Mouse (Mus musculus): ENCODE measurements around the gene Atxn10.

Gene Atxn10

DNA sequence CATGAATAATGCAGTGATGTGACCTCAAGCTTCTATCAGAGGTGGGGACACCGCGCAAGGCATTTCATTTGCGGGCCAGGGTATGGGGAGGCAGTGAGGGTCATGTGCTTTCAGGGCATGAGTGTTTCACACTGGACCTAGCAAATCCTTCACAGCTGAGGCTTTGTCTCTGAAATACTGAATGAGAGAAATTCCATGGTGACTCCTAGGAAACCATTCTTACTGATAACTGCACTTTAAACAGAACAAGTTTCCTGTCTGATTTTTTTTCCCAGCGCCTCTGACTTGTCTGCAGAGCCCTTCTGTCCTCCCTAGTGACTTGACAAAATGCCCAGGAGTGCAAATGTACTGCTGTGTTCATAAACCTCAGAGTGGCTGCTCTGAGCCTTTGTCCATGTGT lies 125.5 kb downstream of the Atxn10 start:
- Histone ChIP-seq H3K27me3 (ENCODE audit: control insufficient read depth, insufficient read depth, low read length, poor library complexity, severe bottlenecking) (no peaks in the 10 kb centered on the region), H3K36me3 (ENCODE audit: control insufficient read depth, insufficient read depth, low read length, poor library complexity, severe bottlenecking) (peaks cover 11% of the 10 kb centered on the region; the same call in 1 of the 2 replicates)
- no peak for DNase-seq (ENCODE audit: low read depth, low spot score)

DNA sequence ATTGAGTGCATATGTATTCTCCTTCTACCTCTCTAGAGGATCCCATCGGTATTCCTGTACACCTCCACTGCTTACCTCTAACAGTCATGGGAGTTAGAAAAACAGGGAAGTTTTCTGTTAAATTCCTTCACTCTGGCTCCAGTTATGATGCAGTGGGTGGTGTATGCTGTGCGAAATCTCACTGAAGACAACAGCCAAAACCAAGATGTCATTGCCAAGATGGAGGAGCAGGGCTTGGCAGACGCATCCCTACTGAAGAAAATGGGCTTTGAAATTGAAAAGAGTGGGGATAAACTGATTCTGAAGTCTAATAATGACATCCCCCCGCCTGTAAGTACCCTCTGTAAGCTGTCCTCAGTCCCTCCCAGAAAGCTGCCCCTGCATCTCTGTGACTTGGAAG lies 126.1 kb downstream of the Atxn10 start:
- H3K36me3 ChIP-seq (ENCODE audit: control insufficient read depth, insufficient read depth, low read length, poor library complexity, severe bottlenecking): peaks cover 11% of the 10 kb centered on the region; the same call in 1 of the 2 replicates
- no peaks in the 10 kb centered on the region for H3K27me3 ChIP-seq (ENCODE audit: control insufficient read depth, insufficient read depth, low read length, poor library complexity, severe bottlenecking)
- no peak for DNase-seq (ENCODE audit: low read depth, low spot score)

DNA sequence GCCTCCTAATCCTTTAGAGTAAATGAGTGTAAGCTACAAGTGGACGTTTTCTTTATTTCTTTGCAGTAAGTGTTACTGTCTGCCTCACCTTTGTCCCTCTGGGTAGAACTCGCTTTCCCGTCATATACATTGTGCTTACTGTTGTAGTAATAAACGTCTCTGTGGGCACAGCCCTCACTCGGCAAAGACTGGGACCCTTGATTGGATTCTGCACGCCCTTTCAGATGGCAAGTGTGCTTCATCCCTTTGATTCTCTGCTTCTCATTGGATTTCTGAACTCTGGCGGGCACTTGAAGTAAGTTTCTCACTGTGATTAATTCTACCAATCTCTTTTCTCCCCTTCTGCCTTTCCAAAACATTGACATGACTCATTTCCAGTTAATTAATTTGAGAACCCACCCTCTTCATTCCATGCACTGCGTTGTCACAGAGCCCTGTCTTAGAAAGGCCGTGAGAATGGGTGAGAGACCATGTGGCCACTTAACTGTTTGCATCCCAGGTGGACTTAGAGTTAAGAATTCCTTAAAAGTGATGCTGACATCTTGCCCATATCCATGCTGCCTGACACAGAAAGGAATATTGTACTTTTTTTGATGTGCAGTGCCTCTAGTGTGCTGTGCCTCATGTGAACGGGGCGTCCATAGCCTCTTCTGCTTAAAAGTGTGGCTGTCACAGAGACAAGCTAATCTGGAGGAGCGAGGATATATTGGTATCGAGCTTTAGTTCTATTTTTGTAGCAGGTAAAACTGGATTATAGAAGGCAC lies 127.2 kb downstream of the Atxn10 start:
- H3K27me3 ChIP-seq (ENCODE audit: control insufficient read depth, insufficient read depth, low read length, poor library complexity, severe bottlenecking): no peaks in the 10 kb centered on the region
- H3K36me3 ChIP-seq (ENCODE audit: control insufficient read depth, insufficient read depth, low read length, poor library complexity, severe bottlenecking): peaks cover 11% of the 10 kb centered on the region; the same call in 1 of the 2 replicates
- no peak for DNase-seq (ENCODE audit: low read depth, low spot score)

DNA sequence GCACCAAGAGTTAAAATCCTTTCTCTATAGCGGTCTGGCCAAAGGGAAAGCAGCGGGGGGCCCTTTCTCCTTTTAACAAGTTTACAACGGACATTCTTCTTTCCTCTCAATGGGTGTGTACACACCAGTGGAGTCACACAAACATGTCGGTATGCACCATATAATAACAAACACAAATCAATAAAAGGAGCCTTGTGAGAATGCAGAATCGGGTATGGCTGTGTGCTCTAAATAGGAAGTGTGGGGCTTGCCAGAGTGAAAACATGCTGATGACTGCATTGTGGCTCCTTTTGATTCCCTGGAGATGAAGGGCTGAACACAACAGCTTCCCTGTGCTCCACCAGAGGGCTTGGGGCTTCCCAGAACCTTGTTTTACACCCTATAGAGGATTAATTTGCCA lies 128.1 kb downstream of the Atxn10 start:
- Histone ChIP-seq H3K27me3 (ENCODE audit: control insufficient read depth, insufficient read depth, low read length, poor library complexity, severe bottlenecking) (no peaks in the 10 kb centered on the region), H3K36me3 (ENCODE audit: control insufficient read depth, insufficient read depth, low read length, poor library complexity, severe bottlenecking) (peaks cover 11% of the 10 kb centered on the region; the same call in 1 of the 2 replicates)
- no peak for DNase-seq (ENCODE audit: low read depth, low spot score)

DNA sequence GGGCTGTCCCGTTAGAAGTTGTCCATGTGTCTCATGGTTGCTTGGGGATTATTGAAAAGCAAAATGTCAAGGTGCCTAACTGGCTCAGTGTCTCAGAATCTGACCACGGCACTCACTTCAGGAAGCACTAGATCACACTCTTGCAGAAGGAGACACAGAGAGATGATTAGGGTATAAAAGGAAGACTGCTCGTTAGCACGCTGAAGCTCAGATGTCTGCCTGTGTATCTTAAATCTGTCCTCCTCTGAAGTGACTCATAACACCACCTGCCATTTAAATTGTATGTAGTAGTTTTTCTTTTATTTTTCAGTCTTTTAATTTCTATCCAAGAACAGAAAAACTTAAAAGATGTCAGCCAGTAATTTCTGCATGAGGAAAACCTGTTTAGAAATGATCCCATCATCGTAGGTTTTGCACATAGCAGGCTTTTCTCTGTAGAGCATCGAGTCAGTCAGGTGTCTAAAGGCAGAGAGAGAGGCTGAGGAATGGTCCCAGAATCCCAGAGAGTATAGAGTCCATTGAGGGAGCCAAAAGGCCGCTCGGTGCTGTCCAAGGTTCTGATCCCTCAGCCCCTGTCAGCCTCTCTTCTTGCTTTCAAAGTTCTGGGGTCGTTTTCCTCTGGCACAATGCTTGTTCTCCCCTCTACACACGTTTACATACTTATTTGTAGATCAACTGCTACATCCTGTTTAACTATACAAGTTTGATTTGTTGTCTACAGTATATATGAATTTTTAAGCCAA lies 128.9 kb downstream of the Atxn10 start:
- DNase-seq (ENCODE audit: low read depth, low spot score): no peak
- Histone ChIP-seq H3K27me3 (ENCODE audit: control insufficient read depth, insufficient read depth, low read length, poor library complexity, severe bottlenecking) (no peaks in the 10 kb centered on the region), H3K36me3 (ENCODE audit: control insufficient read depth, insufficient read depth, low read length, poor library complexity, severe bottlenecking) (peaks cover 11% of the 10 kb centered on the region; the same call in 1 of the 2 replicates)

DNA sequence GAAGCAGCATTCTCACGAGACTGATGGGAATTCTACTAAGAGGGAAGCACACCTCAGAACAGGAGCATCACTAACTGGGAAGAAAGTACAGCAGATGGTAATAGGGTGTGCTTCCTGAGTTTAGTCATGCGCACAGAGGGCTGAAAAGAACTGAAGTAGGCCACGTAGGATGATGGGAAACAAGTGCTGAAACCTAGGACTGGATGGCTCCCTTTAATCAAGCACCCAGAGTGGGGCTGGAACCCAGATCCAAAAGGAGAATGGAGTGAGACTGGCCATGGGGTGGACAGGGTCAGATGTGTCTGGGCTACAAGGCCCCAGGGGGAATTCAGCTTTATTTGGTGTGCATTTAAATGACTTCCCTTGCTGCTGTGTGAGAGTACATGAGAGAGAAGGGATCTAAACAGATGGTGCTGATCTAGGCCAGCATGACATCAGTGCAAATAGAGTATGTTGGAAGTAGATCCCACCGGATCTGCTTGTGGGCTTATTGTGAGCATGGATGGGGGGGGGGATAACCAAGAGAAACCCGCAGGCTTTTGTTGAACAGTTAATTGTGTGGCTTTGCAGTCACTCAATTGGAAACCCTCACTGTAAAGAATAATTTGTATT lies 130.5 kb downstream of the Atxn10 start:
- Histone ChIP-seq H3K36me3 (ENCODE audit: control insufficient read depth, insufficient read depth, low read length, poor library complexity, severe bottlenecking) (peaks cover 11% of the 10 kb centered on the region; the same call in 1 of the 2 replicates), H3K27me3 (ENCODE audit: control insufficient read depth, insufficient read depth, low read length, poor library complexity, severe bottlenecking) (no peaks in the 10 kb centered on the region)
- no peak for DNase-seq (ENCODE audit: low read depth, low spot score)

DNA sequence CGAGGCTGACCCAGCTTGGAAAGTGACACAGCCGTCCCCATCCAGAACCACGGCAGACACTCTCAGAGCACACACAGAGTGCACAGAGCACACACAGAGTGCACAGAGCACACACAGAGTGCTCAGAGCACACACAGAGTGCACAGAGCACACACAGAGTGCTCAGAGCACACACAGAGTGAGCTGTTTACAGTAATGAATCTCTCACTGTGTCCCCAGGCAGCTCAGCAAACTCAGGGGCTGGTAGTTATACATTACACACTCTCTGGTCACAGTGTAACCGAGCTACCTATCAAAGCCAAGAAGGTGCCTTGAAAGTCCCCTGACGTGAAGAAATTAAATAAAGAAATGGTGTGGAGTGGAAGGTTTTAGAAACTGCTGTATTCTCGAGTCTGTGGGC lies 133.4 kb downstream of the Atxn10 start:
- Histone ChIP-seq H3K27me3 (ENCODE audit: control insufficient read depth, insufficient read depth, low read length, poor library complexity, severe bottlenecking) (no peaks in the 10 kb centered on the region), H3K36me3 (ENCODE audit: control insufficient read depth, insufficient read depth, low read length, poor library complexity, severe bottlenecking) (peaks cover 2% of the 10 kb centered on the region; the same call in 1 of the 2 replicates)
- no peak for DNase-seq (ENCODE audit: low read depth, low spot score)

DNA sequence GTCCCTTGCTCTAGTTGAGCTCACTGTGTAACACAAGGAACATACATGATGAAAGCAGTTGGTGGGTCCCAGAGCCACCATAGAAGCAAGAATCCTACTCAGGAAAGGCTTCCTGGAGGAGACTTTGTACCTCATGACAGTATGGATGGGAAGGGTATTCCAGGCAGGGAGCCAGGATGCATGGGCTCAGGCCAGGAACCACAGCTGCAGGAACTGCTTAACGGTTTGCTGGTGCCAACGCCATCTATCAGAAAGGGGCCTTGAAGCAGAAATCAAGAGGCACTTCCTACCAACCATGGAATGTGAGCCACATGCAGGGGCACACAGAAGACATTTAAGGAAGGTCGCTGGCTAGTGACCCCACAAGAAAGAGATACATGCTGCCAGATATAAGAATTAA lies 138.7 kb downstream of the Atxn10 start:
- Histone ChIP-seq H3K36me3 (ENCODE audit: control insufficient read depth, insufficient read depth, low read length, poor library complexity, severe bottlenecking) (no peaks in the 10 kb centered on the region), H3K27me3 (ENCODE audit: control insufficient read depth, insufficient read depth, low read length, poor library complexity, severe bottlenecking) (no peaks in the 10 kb centered on the region)
- no peak for DNase-seq (ENCODE audit: low read depth, low spot score)

DNA sequence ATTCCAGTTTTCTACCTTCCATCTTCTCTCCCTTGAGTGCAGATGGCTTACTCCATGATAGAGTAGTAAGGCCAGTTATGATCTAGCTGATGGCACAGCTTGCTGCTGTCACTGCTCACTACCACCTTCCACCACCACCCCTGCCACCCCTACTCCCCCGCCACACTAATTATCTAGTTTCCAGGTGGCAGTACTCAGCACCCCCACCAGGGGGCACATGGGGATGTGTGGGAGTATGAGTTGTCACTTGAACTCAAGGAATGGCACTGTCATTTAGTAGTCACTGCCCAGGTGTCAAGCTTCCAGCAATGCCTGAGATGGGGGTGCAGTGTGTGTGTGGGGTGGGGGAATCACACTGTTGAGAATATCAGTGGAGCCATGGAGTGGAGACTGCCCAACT lies 141.5 kb downstream of the Atxn10 start:
- peak; percentile 65 for DNase-seq (ENCODE audit: low read depth, low spot score)
- Histone ChIP-seq H3K36me3 (ENCODE audit: control insufficient read depth, insufficient read depth, low read length, poor library complexity, severe bottlenecking) (no peaks in the 10 kb centered on the region), H3K27me3 (ENCODE audit: control insufficient read depth, insufficient read depth, low read length, poor library complexity, severe bottlenecking) (no peaks in the 10 kb centered on the region)

DNA sequence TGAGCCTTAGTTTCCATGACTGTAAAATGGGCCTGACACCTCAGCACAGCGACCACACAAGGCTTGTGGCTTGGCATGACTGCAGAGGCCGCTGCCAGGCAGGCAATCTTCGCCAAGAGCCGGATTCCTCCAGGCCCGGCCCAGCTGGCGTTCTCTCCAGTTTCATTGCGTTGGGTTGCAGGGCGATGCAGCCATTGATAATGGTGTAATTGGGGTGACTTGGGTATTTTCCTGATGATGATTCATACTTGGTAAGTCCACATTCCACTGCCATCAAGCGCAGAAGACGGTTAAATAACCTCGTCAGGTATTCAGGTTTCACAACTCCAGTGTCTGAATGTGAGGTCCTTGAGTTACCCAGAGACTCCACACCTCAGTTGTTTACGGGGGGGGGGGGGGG lies 143.3 kb downstream of the Atxn10 start:
- no peak for DNase-seq (ENCODE audit: low read depth, low spot score)
- H3K27me3 ChIP-seq (ENCODE audit: control insufficient read depth, insufficient read depth, low read length, poor library complexity, severe bottlenecking): no peaks in the 10 kb centered on the region
- H3K36me3 ChIP-seq (ENCODE audit: control insufficient read depth, insufficient read depth, low read length, poor library complexity, severe bottlenecking): no peaks in the 10 kb centered on the region

DNA sequence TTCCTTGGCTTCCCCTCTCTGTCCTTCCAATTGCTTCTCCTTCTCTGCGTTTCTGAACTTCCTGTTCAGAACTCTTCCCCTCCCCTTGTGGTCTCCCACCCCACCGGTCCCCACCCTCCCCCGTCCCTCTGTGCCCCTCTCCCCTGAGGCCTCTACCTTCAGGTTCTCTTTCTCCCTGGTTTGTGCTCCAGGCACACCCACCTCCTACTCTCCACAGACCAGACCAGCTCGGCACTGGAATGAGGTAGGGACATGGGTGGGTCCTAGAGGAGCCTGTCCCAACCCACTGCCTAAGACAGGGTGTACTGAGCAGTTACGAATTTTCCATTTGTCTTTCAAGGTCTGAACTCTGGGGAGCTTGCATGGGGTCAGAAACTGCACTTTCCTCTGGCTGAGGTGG lies 143.9 kb downstream of the Atxn10 start:
- no peaks in the 10 kb centered on the region for H3K27me3 ChIP-seq (ENCODE audit: control insufficient read depth, insufficient read depth, low read length, poor library complexity, severe bottlenecking)
- no peaks in the 10 kb centered on the region for H3K36me3 ChIP-seq (ENCODE audit: control insufficient read depth, insufficient read depth, low read length, poor library complexity, severe bottlenecking)
- no peak for DNase-seq (ENCODE audit: low read depth, low spot score)

DNA sequence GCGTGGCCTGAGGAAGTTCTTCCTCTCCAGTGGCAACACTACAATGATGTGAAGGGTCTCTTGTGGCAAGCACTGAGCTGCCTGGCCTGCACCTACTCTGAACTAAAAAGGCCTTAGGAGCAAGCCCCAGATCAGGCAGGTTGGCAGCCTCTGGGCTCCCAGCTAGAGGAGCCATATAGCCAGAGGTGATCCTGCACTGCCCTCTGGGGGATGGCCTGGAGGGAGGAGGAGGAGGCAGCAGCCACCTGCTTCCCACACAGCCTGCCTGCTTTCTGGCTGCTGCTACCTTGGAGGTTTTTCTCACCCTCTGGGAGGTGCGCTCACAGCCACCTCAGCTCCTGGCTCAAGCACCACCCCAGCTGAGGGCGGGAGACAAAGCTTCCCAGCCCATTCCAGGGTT lies 144.6 kb downstream of the Atxn10 start:
- no peak for DNase-seq (ENCODE audit: low read depth, low spot score)
- H3K36me3 ChIP-seq (ENCODE audit: control insufficient read depth, insufficient read depth, low read length, poor library complexity, severe bottlenecking): no peaks in the 10 kb centered on the region
- H3K27me3 ChIP-seq (ENCODE audit: control insufficient read depth, insufficient read depth, low read length, poor library complexity, severe bottlenecking): no peaks in the 10 kb centered on the region

DNA sequence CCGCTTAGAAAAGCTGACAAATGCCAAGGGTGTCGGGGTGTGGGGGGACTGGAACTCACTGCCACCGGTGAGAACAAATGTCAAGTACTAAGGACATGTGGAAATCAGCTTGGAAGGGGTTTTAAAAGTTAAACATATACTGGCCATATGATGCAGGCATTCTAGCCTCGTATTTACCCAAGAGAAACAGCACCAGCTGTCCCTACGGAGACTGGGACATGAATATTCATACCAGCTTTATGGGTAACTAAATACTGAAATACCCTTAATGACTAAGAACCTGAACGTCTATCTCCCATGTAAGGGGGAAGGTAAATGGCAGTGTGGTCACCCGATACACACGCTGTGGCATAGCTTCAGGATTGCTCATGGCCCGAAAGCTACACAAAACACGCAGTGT lies 152.9 kb downstream of the Atxn10 start:
- H3K36me3 ChIP-seq (ENCODE audit: control insufficient read depth, insufficient read depth, low read length, poor library complexity, severe bottlenecking): no peaks in the 10 kb centered on the region
- DNase-seq (ENCODE audit: low read depth, low spot score): no peak

DNA sequence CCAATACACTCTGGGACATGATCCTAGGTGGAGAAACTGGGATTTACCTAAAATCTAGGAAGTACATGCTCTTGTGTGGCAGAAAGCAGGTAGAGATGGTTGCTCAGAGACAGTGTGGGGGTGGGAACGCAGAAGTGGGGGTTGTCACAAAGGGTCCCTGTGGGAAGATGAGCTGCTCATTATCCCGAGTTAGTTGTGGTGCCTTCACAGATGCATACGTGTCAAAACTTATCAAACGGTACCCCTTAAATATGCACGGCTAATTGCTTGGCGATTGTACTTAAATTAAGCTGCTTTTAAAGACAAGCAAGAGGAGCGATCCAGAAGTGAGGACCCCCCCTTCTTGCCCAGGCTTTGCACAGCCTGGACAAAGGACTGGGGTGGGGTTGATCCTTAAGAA lies 153.7 kb downstream of the Atxn10 start:
- DNase-seq (ENCODE audit: low read depth, low spot score): no peak
- H3K27me3 ChIP-seq (ENCODE audit: control insufficient read depth, insufficient read depth, low read length, poor library complexity, severe bottlenecking): no peaks in the 10 kb centered on the region
- no peaks in the 10 kb centered on the region for H3K36me3 ChIP-seq (ENCODE audit: control insufficient read depth, insufficient read depth, low read length, poor library complexity, severe bottlenecking)

More for the DNA sequence above, 152.9 kb downstream of the Atxn10 start:
- no peaks in the 10 kb centered on the region for H3K27me3 ChIP-seq (ENCODE audit: control insufficient read depth, insufficient read depth, low read length, poor library complexity, severe bottlenecking)

DNA sequence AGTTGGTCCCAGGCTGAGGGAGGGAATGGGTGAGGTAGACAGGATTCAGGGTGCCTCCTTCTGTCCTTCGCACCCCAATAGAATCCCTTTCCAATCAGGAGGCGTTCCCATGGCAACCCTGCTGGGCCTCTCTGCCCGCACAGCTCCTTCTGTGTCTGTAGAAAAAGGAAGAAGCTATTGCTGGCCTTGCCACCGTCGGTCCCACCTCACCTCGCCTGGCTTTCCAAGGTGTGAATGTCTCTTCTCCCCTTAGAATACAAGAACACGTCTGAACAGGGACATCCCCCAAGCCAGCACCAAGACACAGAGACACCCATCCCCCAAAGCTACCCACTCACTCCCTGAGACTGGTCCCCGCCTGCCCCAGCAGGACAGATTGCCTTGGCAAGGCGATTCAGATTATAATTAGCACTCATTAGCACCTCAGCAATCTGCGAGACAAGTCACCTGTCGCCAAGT lies 158.1 kb downstream of the Atxn10 start:
- Histone ChIP-seq H3K36me3 (ENCODE audit: control insufficient read depth, insufficient read depth, low read length, poor library complexity, severe bottlenecking) (no peaks in the 10 kb centered on the region), H3K27me3 (ENCODE audit: control insufficient read depth, insufficient read depth, low read length, poor library complexity, severe bottlenecking) (no peaks in the 10 kb centered on the region)
- DNase-seq (ENCODE audit: low read depth, low spot score): no peak

All from splenic B cell, adult 2 months (primary cell).